ENCODE assay signal across 8 mouse cellular contexts in the genomic region with DNA sequence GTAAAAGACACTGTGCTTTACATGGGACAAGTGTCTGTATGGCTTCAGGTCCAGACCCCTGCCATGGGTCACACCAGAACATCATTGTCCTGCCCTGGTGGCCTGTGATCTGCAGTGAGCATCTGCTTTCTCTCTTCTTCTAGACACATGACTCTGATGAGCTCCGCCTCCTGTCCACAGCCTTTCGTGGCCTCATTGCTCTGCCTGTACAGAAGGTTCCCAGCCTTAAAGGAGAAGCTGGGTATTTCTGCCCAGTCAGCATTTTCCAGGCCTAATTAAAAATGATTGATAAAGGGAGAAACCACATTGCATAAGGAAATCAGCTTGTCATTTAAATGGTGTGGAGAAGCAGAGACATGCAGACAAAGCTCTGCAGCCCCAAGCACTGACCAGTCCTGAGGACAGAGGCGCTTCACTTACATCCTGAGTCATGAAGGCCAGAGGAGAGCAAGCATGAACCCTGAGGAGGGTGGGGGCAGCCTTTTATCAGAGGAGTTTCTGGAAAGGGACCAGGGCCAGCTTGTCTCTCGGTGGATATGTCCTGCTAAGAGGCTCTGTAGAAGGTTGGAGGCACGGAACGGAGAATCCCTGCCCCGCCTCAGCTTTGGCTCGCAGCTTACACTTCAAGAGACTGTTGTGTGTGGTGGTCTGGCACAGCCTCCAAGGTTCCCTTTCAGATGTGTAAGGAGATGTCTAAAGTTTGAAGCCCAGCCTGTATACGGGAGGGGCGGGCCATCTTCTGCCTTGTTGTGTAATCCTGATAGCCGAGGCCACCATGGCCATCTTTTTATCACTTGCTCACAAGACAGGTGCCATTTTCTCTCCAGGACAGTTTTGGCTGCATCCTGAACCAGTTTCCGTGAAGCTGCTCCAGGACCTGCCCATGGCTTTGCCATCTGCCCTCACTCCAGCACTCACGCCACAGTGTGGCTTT.
DNase-seq lines count a peak whose midpoint lies in the region; ATAC-seq lines count a peak whose summit lies in the region.

No protein-coding gene starts in this region.

- no peaks in the 10 kb centered on the region for H3K27me3 ChIP-seq in kidney, embryonic 15.5 days
- H3K27me3 ChIP-seq in forebrain, embryonic 10.5 days (ENCODE audit: poor library complexity, severe bottlenecking): no peaks in the 10 kb centered on the region
- H3K27me3 ChIP-seq in limb, embryonic 15.5 days: no peaks in the 10 kb centered on the region
- no peaks in the 10 kb centered on the region for H3K27me3 ChIP-seq in neural tube, embryonic 15.5 days (replicated peaks)

- H3K9ac ChIP-seq in kidney, embryonic 15.5 days: no peak overlapping the region
- H3K9ac ChIP-seq in limb, embryonic 15.5 days: no peak overlapping the region
- no peak overlapping the region for H3K9ac ChIP-seq in neural tube, embryonic 15.5 days (replicated peaks)

- peak; percentile 65 for ATAC-seq in kidney, embryonic 15.5 days (replicated peaks; ENCODE audit: low FRiP score)
- 0 out of 2 replicates have a peak, but pooled peaks have one; percentile 32 for ATAC-seq in limb, embryonic 15.5 days (ENCODE audit: insufficient number of reproducible peaks, low FRiP score, low TSS enrichment, low read depth)
- ATAC-seq in neural tube, embryonic 15.5 days (ENCODE audit: low FRiP score): 0 out of 2 replicates have a peak, but pooled peaks have one; percentile 49

- no peaks in the 10 kb centered on the region for H3K36me3 ChIP-seq in kidney, embryonic 15.5 days
- H3K36me3 ChIP-seq in forebrain, embryonic 10.5 days (replicated peaks): no peaks in the 10 kb centered on the region
- H3K36me3 ChIP-seq in limb, embryonic 15.5 days: no peaks in the 10 kb centered on the region
- H3K36me3 ChIP-seq in neural tube, embryonic 15.5 days: no peaks in the 10 kb centered on the region

- no peak overlapping the region for H3K4me3 ChIP-seq in kidney, embryonic 15.5 days (replicated peaks)
- no peak overlapping the region for H3K4me3 ChIP-seq in forebrain, embryonic 10.5 days
- no peak overlapping the region for H3K4me3 ChIP-seq in limb, embryonic 15.5 days
- H3K4me3 ChIP-seq in neural tube, embryonic 15.5 days (replicated peaks): no peak overlapping the region

- DNase-seq in kidney, adult 9 months: no peak
- peak; percentile 50 for DNase-seq in adrenal gland, postnatal 25 days
- no peak for DNase-seq in forebrain, embryonic 10.5 days (ENCODE audit: extremely low spot score, low spot score)
- no peak for DNase-seq in right cerebral cortex, adult 2 months (ENCODE audit: low spot score in 2 of 2)
- no peak for DNase-seq in gastrocnemius, postnatal 25 days

- H3K4me1 ChIP-seq in kidney, embryonic 15.5 days: peaks cover 45% of the 10 kb centered on the region
- peaks cover 57% of the 10 kb centered on the region for H3K4me1 ChIP-seq in forebrain, embryonic 10.5 days
- peaks cover 35% of the 10 kb centered on the region for H3K4me1 ChIP-seq in limb, embryonic 15.5 days
- peaks cover 71% of the 10 kb centered on the region for H3K4me1 ChIP-seq in neural tube, embryonic 15.5 days

- no peak overlapping the region for H3K4me2 ChIP-seq in kidney, embryonic 15.5 days
- no peak overlapping the region for H3K4me2 ChIP-seq in limb, embryonic 15.5 days
- no peak overlapping the region for H3K4me2 ChIP-seq in neural tube, embryonic 15.5 days

- H3K9me3 ChIP-seq in kidney, embryonic 15.5 days (replicated peaks): no peaks in the 10 kb centered on the region
- no peaks in the 10 kb centered on the region for H3K9me3 ChIP-seq in forebrain, embryonic 10.5 days
- no peaks in the 10 kb centered on the region for H3K9me3 ChIP-seq in limb, embryonic 15.5 days
- no peaks in the 10 kb centered on the region for H3K9me3 ChIP-seq in neural tube, embryonic 15.5 days (replicated peaks)

- WGBS in kidney, embryonic 15.5 days: 54% methylated on average over 13 of the region's 13 CpGs
- WGBS in forebrain, embryonic 10.5 days: 76% methylated on average over 13 of the region's 13 CpGs
- WGBS in limb, embryonic 15.5 days: 61% methylated on average over 13 of the region's 13 CpGs
- 61% methylated on average over 13 of the region's 13 CpGs for WGBS in neural tube, embryonic 15.5 days

- 0 out of 2 replicates have a peak overlapping the region, but pooled peaks have one; percentile 59 for H3K27ac ChIP-seq in kidney, embryonic 15.5 days
- peak overlapping the region; percentile 62; the same call in 1 of the 2 replicates for H3K27ac ChIP-seq in forebrain, embryonic 10.5 days
- H3K27ac ChIP-seq in limb, embryonic 15.5 days: peak overlapping the region; percentile 50; the same call in 1 of the 2 replicates
- H3K27ac ChIP-seq in neural tube, embryonic 15.5 days (replicated peaks): peak overlapping the region; percentile 43; the same call in 1 of the 2 replicates
